Mouse (Mus musculus): Measurements from ENCODE around the gene Ppp1r13b.

The Ppp1r13b gene

GRCm38 (mm10) chr12:111790090-111790489, 117.8 kb downstream of the Ppp1r13b start:
- DNase-seq = no peak

- no peak for DNase-seq
These were observed 120.9 kb downstream of the Ppp1r13b start for GRCm38 (mm10) chr12:111787015-111787414.

GRCm38 (mm10) chr12:111785174-111785573, 122.7 kb downstream of the Ppp1r13b start:
- no peak for DNase-seq

- DNase-seq = no peak
These were observed 128.4 kb downstream of the Ppp1r13b start for GRCm38 (mm10) chr12:111779544-111779943.

Data from right cerebral cortex, adult 18-20 months (tissue).